Mouse (Mus musculus) kidney, postnatal 0 days (tissue): ENCODE results near the gene Atxn10. TPM values are rescaled to one million over a fixed set of nuclear protein-coding genes. Genes with fewer than 3 reads are reported as not detected.
A peak's percentile ranks its signal among the peaks of the same experiment; 100 is the strongest.

Experiments
- ATAC-seq: fragments of 200-750 bp; cut with Nextera tagmentation; replicated peaks from 2 replicates; pipeline ENCODE4 v1.8.0; 2017; ENCODE audit warnings: low read depth, moderate number of reproducible peaks, moderate TSS enrichment, moderate library complexity; ENCODE audit not compliant: low FRiP score
- DNase-seq: peaks from one replicate; pipeline ENCODE4 v3.0.0-alpha.2; 2016; ENCODE audit warnings: low spot score
- H3K27ac ChIP-seq: fragments of 300-500 bp; sonication (generic); 2 replicates; pipeline ENCODE4 v1.5.1; 2014; ENCODE audit warnings: mild to moderate bottlenecking
- H3K27me3 ChIP-seq: fragments of 300-500 bp; sonication (generic); 2 replicates; pipeline ENCODE4 v1.6.1; 2014; ENCODE audit warnings: low read length, mixed read lengths; ENCODE audit not compliant: insufficient read depth
- H3K36me3 ChIP-seq: fragments of 300-500 bp; sonication (generic); 2 replicates; pipeline ENCODE4 v1.6.1; 2014; ENCODE audit warnings: low read length, mixed read lengths; ENCODE audit not compliant: insufficient read depth
- H3K4me1 ChIP-seq: fragments of 300-500 bp; sonication (generic); replicated peaks from 2 replicates; pipeline ENCODE4 v1.6.1; 2014; ENCODE audit warnings: antibody characterized with exemption, low read length, mixed read lengths; ENCODE audit not compliant: insufficient read depth
- H3K4me2 ChIP-seq: fragments of 300-500 bp; sonication (generic); 2 replicates; pipeline ENCODE4 v1.6.1; 2014; ENCODE audit warnings: mild to moderate bottlenecking, low read length, moderate library complexity, mixed read lengths
- H3K4me3 ChIP-seq: fragments of 300-500 bp; sonication (generic); replicated peaks from 2 replicates; pipeline ENCODE4 v1.5.1; 2014; ENCODE audit warnings: low read depth, low read length
- H3K9ac ChIP-seq: fragments of 300-500 bp; sonication (generic); 2 replicates; pipeline ENCODE4 v1.6.1; 2014; ENCODE audit warnings: low read depth, low read length
- H3K9me3 ChIP-seq: fragments of 300-500 bp; sonication (generic); replicated peaks from 2 replicates; pipeline ENCODE4 v1.6.1; 2016; ENCODE audit warnings: low read length, inconsistent platforms, mixed read lengths
- CTCF ChIP-seq: IDR thresholded peaks from 2 replicates; pipeline ENCODE4 v1.5.1; 2016; ENCODE audit warnings: antibody characterized with exemption, low read depth, mild to moderate bottlenecking, moderate library complexity
- WGBS: fragments of 180-500 bp; shearing (Covaris S2); extraction: QIAGEN DNeasy Blood & Tissue Kit; methylation state at CpG from one replicate; pipeline ENCODE4 v1.1.7; 2014; 5-methylcytosine and 5-hydroxymethylcytosine counted together
- polyA plus RNA-seq: library from polyadenylated mRNA; unstranded; fragments of >200 nt; fragmentation: Nextera tagmentation; extraction: Ambion mirVana; gene quantifications from 2 replicates; pipeline ENCODE4 v1.2.1, GENCODE M21; 2015

The Atxn10 gene
- polyA plus RNA-seq, 1 experiment from 2014 or later, result 215 TPM

- no peak for DNase-seq
- Histone ChIP-seq H3K9ac (no peak overlapping the region), H3K27ac (no peak overlapping the region), H3K9me3 (no peaks in the 10 kb centered on the region), H3K4me2 (no peak overlapping the region), H3K4me1 (no peaks in the 10 kb centered on the region), H3K36me3 (peaks cover 8% of the 10 kb centered on the region; the same call in 1 of the 2 replicates), H3K4me3 (no peak overlapping the region), H3K27me3 (no peaks in the 10 kb centered on the region)
- no peak for ATAC-seq
- WGBS, result 60% methylated on average over 4 of the region's 4 CpGs
- no peak for TF ChIP-seq CTCF
These were observed 122.6 kb downstream of the Atxn10 start for GRCm38 (mm10) chr15:85458631-85459082.

DNA sequence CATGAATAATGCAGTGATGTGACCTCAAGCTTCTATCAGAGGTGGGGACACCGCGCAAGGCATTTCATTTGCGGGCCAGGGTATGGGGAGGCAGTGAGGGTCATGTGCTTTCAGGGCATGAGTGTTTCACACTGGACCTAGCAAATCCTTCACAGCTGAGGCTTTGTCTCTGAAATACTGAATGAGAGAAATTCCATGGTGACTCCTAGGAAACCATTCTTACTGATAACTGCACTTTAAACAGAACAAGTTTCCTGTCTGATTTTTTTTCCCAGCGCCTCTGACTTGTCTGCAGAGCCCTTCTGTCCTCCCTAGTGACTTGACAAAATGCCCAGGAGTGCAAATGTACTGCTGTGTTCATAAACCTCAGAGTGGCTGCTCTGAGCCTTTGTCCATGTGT, 125.5 kb downstream of the Atxn10 start:
- no peaks in the 10 kb centered on the region for H3K9me3 ChIP-seq
- no peaks in the 10 kb centered on the region for H3K27me3 ChIP-seq
- H3K4me1 ChIP-seq, result no peaks in the 10 kb centered on the region
- H3K9ac ChIP-seq, result no peak overlapping the region
- no peak for TF ChIP-seq CTCF
- H3K4me3 ChIP-seq, result no peak overlapping the region
- H3K4me2 ChIP-seq, result no peak overlapping the region
- H3K36me3 ChIP-seq, result peaks cover 13% of the 10 kb centered on the region; the same call in 1 of the 2 replicates
- 83% methylated on average over 4 of the region's 4 CpGs for whole genome bisulfite sequencing
- H3K27ac ChIP-seq, result no peak overlapping the region
- no peak for DNase-seq
- no peak for ATAC-seq

- Histone ChIP-seq H3K4me3 (no peak overlapping the region), H3K4me2 (no peak overlapping the region), H3K27ac (no peak overlapping the region), H3K4me1 (no peaks in the 10 kb centered on the region), H3K27me3 (no peaks in the 10 kb centered on the region), H3K9ac (no peak overlapping the region), H3K36me3 (peaks cover 14% of the 10 kb centered on the region; the same call in 1 of the 2 replicates), H3K9me3 (no peaks in the 10 kb centered on the region)
- TF ChIP-seq CTCF, result no peak
- no peak for ATAC-seq
- DNase-seq, result no peak
- 84% methylated on average over 4 of the region's 4 CpGs for WGBS
These were observed 126.1 kb downstream of the Atxn10 start for GRCm38 (mm10) chr15:85462138-85462537.

DNA sequence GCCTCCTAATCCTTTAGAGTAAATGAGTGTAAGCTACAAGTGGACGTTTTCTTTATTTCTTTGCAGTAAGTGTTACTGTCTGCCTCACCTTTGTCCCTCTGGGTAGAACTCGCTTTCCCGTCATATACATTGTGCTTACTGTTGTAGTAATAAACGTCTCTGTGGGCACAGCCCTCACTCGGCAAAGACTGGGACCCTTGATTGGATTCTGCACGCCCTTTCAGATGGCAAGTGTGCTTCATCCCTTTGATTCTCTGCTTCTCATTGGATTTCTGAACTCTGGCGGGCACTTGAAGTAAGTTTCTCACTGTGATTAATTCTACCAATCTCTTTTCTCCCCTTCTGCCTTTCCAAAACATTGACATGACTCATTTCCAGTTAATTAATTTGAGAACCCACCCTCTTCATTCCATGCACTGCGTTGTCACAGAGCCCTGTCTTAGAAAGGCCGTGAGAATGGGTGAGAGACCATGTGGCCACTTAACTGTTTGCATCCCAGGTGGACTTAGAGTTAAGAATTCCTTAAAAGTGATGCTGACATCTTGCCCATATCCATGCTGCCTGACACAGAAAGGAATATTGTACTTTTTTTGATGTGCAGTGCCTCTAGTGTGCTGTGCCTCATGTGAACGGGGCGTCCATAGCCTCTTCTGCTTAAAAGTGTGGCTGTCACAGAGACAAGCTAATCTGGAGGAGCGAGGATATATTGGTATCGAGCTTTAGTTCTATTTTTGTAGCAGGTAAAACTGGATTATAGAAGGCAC, 127.2 kb downstream of the Atxn10 start:
- no peaks in the 10 kb centered on the region for H3K27me3 ChIP-seq
- no peak for TF ChIP-seq CTCF
- H3K4me3 ChIP-seq, result no peak overlapping the region
- peaks cover 16% of the 10 kb centered on the region; the same call in 1 of the 2 replicates for H3K36me3 ChIP-seq
- H3K4me2 ChIP-seq, result no peak overlapping the region
- DNase-seq (no peak), ATAC-seq (no peak)
- 68% methylated on average over 13 of the region's 13 CpGs for WGBS
- no peak overlapping the region for H3K9ac ChIP-seq
- no peaks in the 10 kb centered on the region for H3K9me3 ChIP-seq
- no peaks in the 10 kb centered on the region for H3K4me1 ChIP-seq
- H3K27ac ChIP-seq, result no peak overlapping the region

GRCm38 (mm10) chr15:85464190-85464589, 128.1 kb downstream of the Atxn10 start:
- Histone ChIP-seq H3K4me1 (no peaks in the 10 kb centered on the region), H3K4me2 (no peak overlapping the region), H3K9ac (no peak overlapping the region), H3K4me3 (no peak overlapping the region), H3K27ac (no peak overlapping the region), H3K27me3 (no peaks in the 10 kb centered on the region), H3K36me3 (peaks cover 16% of the 10 kb centered on the region; the same call in 1 of the 2 replicates), H3K9me3 (no peaks in the 10 kb centered on the region)
- DNase-seq (no peak), ATAC-seq (no peak)
- no peak for TF ChIP-seq CTCF
- WGBS, result 30% methylated on average over 5 of the region's 5 CpGs

- DNase-seq, result peak; percentile 67
These were observed 128.9 kb downstream of the Atxn10 start for GRCm38 (mm10) chr15:85464823-85465565.

More at GRCm38 (mm10) chr15:85464823-85465565, 128.9 kb downstream of the Atxn10 start:
- no peak overlapping the region for H3K9ac ChIP-seq
- H3K36me3 ChIP-seq, result peaks cover 16% of the 10 kb centered on the region; the same call in 1 of the 2 replicates
- no peak for ATAC-seq
- H3K27me3 ChIP-seq, result no peaks in the 10 kb centered on the region
- H3K9me3 ChIP-seq, result no peaks in the 10 kb centered on the region
- no peak overlapping the region for H3K4me3 ChIP-seq
- no peak overlapping the region for H3K27ac ChIP-seq
- TF ChIP-seq CTCF, result no peak
- WGBS, result 55% methylated on average over 10 of the region's 10 CpGs
- H3K4me2 ChIP-seq, result no peak overlapping the region
- no peaks in the 10 kb centered on the region for H3K4me1 ChIP-seq
